Mouse (Mus musculus) liver, adult (tissue): ENCODE measurements around the gene 1700001L19Rik.

Source experiments
- GATA4 ChIP-seq: IDR thresholded peaks from 2 replicates; pipeline ENCODE4 v1.6.1; 2014; ENCODE audit warnings: mild to moderate bottlenecking, low read length; ENCODE audit not compliant: insufficient replicate concordance

Gene 1700001L19Rik

DNA sequence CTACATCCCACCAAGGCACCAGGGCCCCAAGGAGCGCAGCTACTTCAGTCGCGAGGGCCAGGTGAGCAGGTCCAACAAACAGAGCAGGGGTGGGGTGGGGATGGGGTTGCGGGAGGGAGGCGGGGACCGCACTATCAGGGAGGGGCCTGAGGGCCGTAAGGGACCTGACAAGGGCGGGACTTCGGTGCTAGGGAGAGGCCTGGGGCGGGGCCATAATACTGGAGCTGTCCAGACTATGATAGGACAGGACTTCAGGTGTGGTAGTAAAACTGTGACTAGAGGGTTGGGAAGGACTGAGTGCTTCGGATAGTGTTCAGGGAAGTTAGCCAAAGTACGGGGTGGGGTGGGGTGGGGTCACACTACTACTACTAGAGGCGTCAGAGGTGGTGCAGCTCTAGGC lies 446 bp downstream of the 1700001L19Rik start:
- no peak for TF ChIP-seq GATA4

- no peak for TF ChIP-seq GATA4
Observed at GRCm38 (mm10) chr13:68598953-68599352, 1.7 kb downstream of the 1700001L19Rik start.

GRCm38 (mm10) chr13:68601184-68601583 lies 4.0 kb downstream of the 1700001L19Rik start:
- no peak for TF ChIP-seq GATA4

DNA sequence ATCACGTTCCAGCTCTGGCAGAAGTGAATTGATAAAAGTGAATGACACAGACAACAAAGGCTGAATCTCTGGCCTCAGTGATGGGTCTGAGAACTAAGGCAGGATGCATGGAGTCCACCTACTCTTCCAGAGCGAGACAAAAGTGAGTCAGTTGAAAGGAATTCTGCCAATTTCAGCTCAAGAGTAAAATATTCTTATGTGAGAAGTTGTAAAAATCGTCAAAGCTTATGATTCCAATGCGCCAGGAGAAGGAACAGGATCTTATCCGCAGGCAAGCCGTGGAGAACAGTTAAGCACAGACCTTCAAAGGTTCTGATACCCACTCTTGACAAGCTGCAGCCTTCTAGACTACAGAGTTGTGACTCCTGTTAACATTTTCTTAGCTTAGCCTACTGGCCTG lies 5.9 kb downstream of the 1700001L19Rik start:
- no peak for TF ChIP-seq GATA4

- no peak for TF ChIP-seq GATA4
Observed at GRCm38 (mm10) chr13:68605689-68606126, 8.5 kb downstream of the 1700001L19Rik start.

DNA sequence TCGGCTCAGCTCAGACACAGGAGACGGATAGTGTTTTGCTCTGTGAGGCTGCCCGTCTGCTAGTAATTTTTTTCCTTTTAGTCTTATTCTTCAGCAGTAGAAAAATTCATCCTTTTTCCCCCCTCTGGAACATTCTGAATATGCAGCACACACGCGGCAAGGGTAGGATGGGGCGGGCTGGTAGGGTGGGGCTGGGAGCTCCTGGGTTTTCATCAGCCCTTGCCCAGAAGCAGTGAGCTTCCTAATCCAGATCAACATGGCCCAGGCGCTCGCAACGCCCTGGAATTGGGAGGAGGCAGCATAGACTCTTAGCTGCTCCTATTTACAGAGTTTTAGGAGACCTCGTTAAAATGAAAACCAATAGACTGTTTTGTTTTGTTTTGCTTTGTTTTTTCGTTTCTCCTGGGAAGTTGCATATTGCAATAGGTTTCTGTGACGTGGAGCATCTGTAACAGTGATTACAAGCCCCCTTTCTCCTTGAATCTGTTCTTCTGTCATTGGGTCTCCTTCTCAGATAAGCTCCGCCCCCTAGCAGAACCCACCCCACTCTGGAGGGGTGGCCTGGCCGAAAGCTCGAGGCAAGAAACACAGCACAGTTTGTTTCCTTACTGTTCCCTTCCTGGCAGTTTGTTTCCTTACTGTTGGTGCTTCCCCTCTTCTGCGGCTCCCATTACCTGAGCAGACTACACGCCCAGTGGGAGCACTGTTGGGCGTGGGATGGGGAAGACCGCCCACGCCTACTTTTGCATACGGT lies 10.6 kb downstream of the 1700001L19Rik start:
- no peak for TF ChIP-seq GATA4

DNA sequence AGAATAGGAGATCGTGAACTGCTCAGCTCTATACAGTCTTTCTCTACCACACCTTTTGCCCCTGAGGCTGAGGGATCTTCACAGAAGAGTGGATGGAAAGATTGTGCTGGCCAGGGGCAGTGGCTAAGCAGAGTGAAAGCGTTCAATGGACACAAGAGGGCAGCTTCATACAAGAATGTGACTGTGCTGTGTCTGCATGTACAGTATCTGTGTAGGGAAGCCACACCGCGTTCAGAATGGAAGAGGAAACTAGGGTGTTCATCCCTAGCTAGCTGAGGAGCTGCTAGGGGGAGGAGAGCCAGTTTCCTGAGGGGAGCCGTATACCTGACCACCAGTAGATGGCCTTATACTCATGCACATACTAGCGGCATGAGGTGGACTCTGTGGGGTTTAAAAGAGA lies 25.6 kb downstream of the 1700001L19Rik start:
- no peak for TF ChIP-seq GATA4

DNA sequence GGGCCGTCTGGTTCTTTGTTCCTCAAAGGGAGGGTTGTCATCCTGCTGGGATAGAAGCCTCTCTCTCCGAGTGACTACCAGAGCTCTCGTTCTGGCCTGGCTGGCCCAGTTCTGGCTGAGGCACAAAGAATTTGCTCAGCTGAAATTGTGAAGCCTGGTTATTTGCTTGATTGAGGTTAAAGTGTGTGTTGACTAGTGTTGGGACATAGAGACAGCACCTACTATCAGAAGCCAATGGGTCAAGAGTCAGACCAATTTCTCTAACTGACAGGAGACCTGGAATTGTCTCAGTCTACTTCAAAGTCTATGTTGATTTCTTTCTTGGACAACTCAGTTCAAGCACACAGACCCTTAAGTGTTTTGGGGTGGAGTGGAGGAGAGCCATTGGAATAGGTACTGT lies 29.8 kb downstream of the 1700001L19Rik start:
- no peak for TF ChIP-seq GATA4

GRCm38 (mm10) chr13:68642786-68643185 lies 45.6 kb downstream of the 1700001L19Rik start:
- no peak for TF ChIP-seq GATA4
